Mouse (Mus musculus) stomach, postnatal 0 days (tissue): ENCODE measurements at regions not wholly inside any gene's neighbourhood (a gene's known extent, or its start where the extent isn't known, plus 50 kb on each side); places are given as distances from the start of the nearest gene placed in this dataset.
"Not testable (repeated sequence)": the region's sequence is repeated elsewhere in the genome, so short reads cannot be mapped to it uniquely, and the experiment has no call there.

Experiments used
- CTCF ChIP-seq: IDR thresholded peaks from 2 replicates; pipeline ENCODE4 v1.5.1; 2016; ENCODE audit warnings: antibody characterized with exemption, low read depth, mild to moderate bottlenecking, moderate library complexity
- EP300 ChIP-seq: optimal IDR thresholded peaks from 2 replicates; pipeline ENCODE3; 2016; ENCODE audit warnings: antibody characterized with exemption

DNA sequence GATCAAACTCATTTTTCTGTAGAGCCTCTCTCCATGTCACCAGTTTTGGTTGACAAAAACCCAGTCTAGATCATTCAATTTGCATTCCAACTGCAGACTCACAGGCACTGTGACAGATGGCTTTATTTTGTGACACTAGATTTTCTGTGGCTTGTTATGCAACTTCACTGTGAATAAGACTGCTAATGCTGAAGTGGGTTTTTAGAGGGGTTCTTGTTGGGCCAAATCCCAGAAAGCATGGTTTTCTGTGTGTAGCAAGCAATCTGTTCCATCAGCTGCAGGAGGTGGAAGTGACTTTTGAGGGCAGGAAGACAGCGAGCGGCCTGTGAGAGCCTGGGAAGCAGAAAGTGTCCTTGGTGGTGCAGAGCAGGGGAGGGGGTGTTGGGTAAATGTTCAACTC, 102.0 kb upstream of the Zfp746 start:
- not testable (repeated sequence) for TF ChIP-seq EP300, CTCF
